Mouse (Mus musculus): ENCODE results near the gene Methig1.
"Not testable (repeated sequence)": the region's sequence is repeated elsewhere in the genome, so short reads cannot be mapped to it uniquely, and the experiment has no call there.

Gene Methig1

GRCm38 (mm10) chr15:100395561-100395960, 42.6 kb downstream of the Methig1 start:
- DNase-seq (ENCODE audit: low spot score in 2 of 2): no peak

GRCm38 (mm10) chr15:100400592-100401250, 47.8 kb downstream of the Methig1 start:
- DNase-seq (ENCODE audit: low spot score in 2 of 2): no peak

GRCm38 (mm10) chr15:100401811-100402210, 48.9 kb downstream of the Methig1 start:
- DNase-seq (ENCODE audit: low spot score in 2 of 2): no peak

GRCm38 (mm10) chr15:100402347-100402746, 49.4 kb downstream of the Methig1 start:
- no peak for DNase-seq (ENCODE audit: low spot score in 2 of 2)

GRCm38 (mm10) chr15:100402798-100403197, 49.8 kb downstream of the Methig1 start:
- no peak for DNase-seq (ENCODE audit: low spot score in 2 of 2)

- DNase-seq (ENCODE audit: low spot score in 2 of 2): no peak
Observed at GRCm38 (mm10) chr15:100403318-100404000, 50.5 kb downstream of the Methig1 start.

- no peak for DNase-seq (ENCODE audit: low spot score in 2 of 2)
Observed at GRCm38 (mm10) chr15:100406088-100406487, 53.1 kb downstream of the Methig1 start.

- no peak for DNase-seq (ENCODE audit: low spot score in 2 of 2)
Observed at GRCm38 (mm10) chr15:100410918-100411672, 58.1 kb downstream of the Methig1 start.

GRCm38 (mm10) chr15:100411731-100412130, 58.8 kb downstream of the Methig1 start:
- DNase-seq (ENCODE audit: low spot score in 2 of 2): no peak

- DNase-seq (ENCODE audit: low spot score in 2 of 2): no peak
Observed at GRCm38 (mm10) chr15:100413306-100413705, 60.4 kb downstream of the Methig1 start.

GRCm38 (mm10) chr15:100414011-100414410, 61.1 kb downstream of the Methig1 start:
- no peak for DNase-seq (ENCODE audit: low spot score in 2 of 2)

GRCm38 (mm10) chr15:100414942-100415341, 62.0 kb downstream of the Methig1 start:
- no peak for DNase-seq (ENCODE audit: low spot score in 2 of 2)

GRCm38 (mm10) chr15:100415684-100416083, 62.7 kb downstream of the Methig1 start:
- DNase-seq (ENCODE audit: low spot score in 2 of 2): no peak

- no peak for DNase-seq (ENCODE audit: low spot score in 2 of 2)
Observed at GRCm38 (mm10) chr15:100417854-100418450, 65.0 kb downstream of the Methig1 start.

GRCm38 (mm10) chr15:100419311-100419710, 66.4 kb downstream of the Methig1 start:
- no peak for DNase-seq (ENCODE audit: low spot score in 2 of 2)

GRCm38 (mm10) chr15:100419901-100420745, 67.2 kb downstream of the Methig1 start:
- no peak for DNase-seq (ENCODE audit: low spot score in 2 of 2)

GRCm38 (mm10) chr15:100421059-100421757, 68.3 kb downstream of the Methig1 start:
- DNase-seq (ENCODE audit: low spot score in 2 of 2): no peak

GRCm38 (mm10) chr15:100421758-100422197, 68.8 kb downstream of the Methig1 start, which contains the start of gene Gm5475:
TSS of gene Gm5475 (plus strand) at chr15:100422147.
- DNase-seq (ENCODE audit: low spot score in 2 of 2): not testable (repeated sequence)

- DNase-seq (ENCODE audit: low spot score in 2 of 2): no peak
Observed at GRCm38 (mm10) chr15:100422476-100422875, 69.5 kb downstream of the Methig1 start.
